Mouse (Mus musculus): ENCODE results near the gene Olfr1410.

Olfr1410 gene

GRCm38 (mm10) chr1:92605482-92605881 lies at the start of gene Olfr1410:
Gene Olfr1410 (plus strand): TSS chr1:92605782.
- DNase-seq = no peak

GRCm38 (mm10) chr1:92571022-92571421 lies 34.6 kb upstream of the Olfr1410 start, which contains the start of gene Olfr1413:
Gene Olfr1413 (plus strand): TSS chr1:92571322.
- no peak for DNase-seq

- DNase-seq = no peak
Measured at GRCm38 (mm10) chr1:92585479-92585878, 20.1 kb upstream of the Olfr1410 start, which contains the start of gene Olfr1412. Gene Olfr1412 (plus strand): TSS chr1:92585779.

GRCm38 (mm10) chr1:92594111-92594510 lies 11.5 kb upstream of the Olfr1410 start, which contains the start of gene Olfr1411:
Gene Olfr1411 (plus strand): TSS chr1:92594411.
- no peak for DNase-seq

- no peak for DNase-seq
Measured at GRCm38 (mm10) chr1:92596019-92596418, 9.6 kb upstream of the Olfr1410 start.

- no peak for DNase-seq
Measured at GRCm38 (mm10) chr1:92607711-92608110, 2.1 kb downstream of the Olfr1410 start.

GRCm38 (mm10) chr1:92611008-92611407 lies 5.4 kb downstream of the Olfr1410 start:
- DNase-seq = peak; percentile 21 to 41

- DNase-seq = no peak
Measured at GRCm38 (mm10) chr1:92613175-92613574, 7.6 kb downstream of the Olfr1410 start.

GRCm38 (mm10) chr1:92614516-92614915 lies 8.9 kb downstream of the Olfr1410 start:
- DNase-seq = no peak

- no peak for DNase-seq
Measured at GRCm38 (mm10) chr1:92616046-92616445, 10.5 kb downstream of the Olfr1410 start.

GRCm38 (mm10) chr1:92617488-92617887 lies 11.9 kb downstream of the Olfr1410 start, which contains the start of gene Olfr12:
Gene Olfr12 (plus strand): TSS chr1:92617788.
- no peak for DNase-seq

- no peak for DNase-seq
Measured at GRCm38 (mm10) chr1:92618360-92618759, 12.8 kb downstream of the Olfr1410 start.

GRCm38 (mm10) chr1:92628227-92628626 lies 22.6 kb downstream of the Olfr1410 start:
- DNase-seq = no peak

GRCm38 (mm10) chr1:92632196-92632595 lies 26.6 kb downstream of the Olfr1410 start:
- no peak for DNase-seq

GRCm38 (mm10) chr1:92632948-92633347 lies 27.4 kb downstream of the Olfr1410 start:
- DNase-seq = no peak

GRCm38 (mm10) chr1:92633726-92634125 lies 28.1 kb downstream of the Olfr1410 start:
- DNase-seq = no peak

- no peak for DNase-seq
Measured at GRCm38 (mm10) chr1:92634569-92634968, 29.0 kb downstream of the Olfr1410 start.

GRCm38 (mm10) chr1:92634976-92635599 lies 29.5 kb downstream of the Olfr1410 start:
- no peak for DNase-seq

GRCm38 (mm10) chr1:92636015-92636414 lies 30.4 kb downstream of the Olfr1410 start:
- DNase-seq = no peak

- no peak for DNase-seq
Measured at GRCm38 (mm10) chr1:92636676-92637075, 31.1 kb downstream of the Olfr1410 start.

GRCm38 (mm10) chr1:92637501-92638172 lies 32.1 kb downstream of the Olfr1410 start:
- DNase-seq = no peak

- no peak for DNase-seq
Measured at GRCm38 (mm10) chr1:92638181-92638580, 32.6 kb downstream of the Olfr1410 start.

GRCm38 (mm10) chr1:92638736-92639135 lies 33.2 kb downstream of the Olfr1410 start:
- DNase-seq = no peak

GRCm38 (mm10) chr1:92640393-92640792 lies 34.8 kb downstream of the Olfr1410 start:
- DNase-seq = peak; percentile 10 to 23
